Mouse (Mus musculus): ENCODE measurements around the gene Jak1.
"Not testable (repeated sequence)": the region's sequence is repeated elsewhere in the genome, so short reads cannot be mapped to it uniquely, and the experiment has no call there.

The Jak1 gene

GRCm38 (mm10) chr4:101275881-101276280 is 10.8 kb upstream of the Jak1 start:
- DNase-seq, result no peak

- DNase-seq, result no peak
Observed at GRCm38 (mm10) chr4:101270734-101271133, 5.7 kb upstream of the Jak1 start.

GRCm38 (mm10) chr4:101268506-101268905 is 3.4 kb upstream of the Jak1 start:
- DNase-seq, result not testable (repeated sequence)

- DNase-seq, result no peak
Observed at GRCm38 (mm10) chr4:101265523-101265922, 441 bp upstream of the Jak1 start.

GRCm38 (mm10) chr4:101263968-101264740 is 928 bp downstream of the Jak1 start:
- peak in 1 of 2 experiments; percentile 27 for DNase-seq

GRCm38 (mm10) chr4:101261596-101261995 is 3.5 kb downstream of the Jak1 start:
- DNase-seq, result no peak

GRCm38 (mm10) chr4:101260744-101261291 is 4.3 kb downstream of the Jak1 start:
- DNase-seq, result no peak

GRCm38 (mm10) chr4:101256526-101257210 is 8.4 kb downstream of the Jak1 start:
- no peak for DNase-seq

GRCm38 (mm10) chr4:101254606-101255349 is 10.3 kb downstream of the Jak1 start:
- no peak for DNase-seq

GRCm38 (mm10) chr4:101254015-101254414 is 11.1 kb downstream of the Jak1 start:
- peak; percentile 25 to 37 for DNase-seq

GRCm38 (mm10) chr4:101252781-101253622 is 12.1 kb downstream of the Jak1 start:
- no peak for DNase-seq

GRCm38 (mm10) chr4:101252016-101252415 is 13.1 kb downstream of the Jak1 start:
- DNase-seq, result no peak

GRCm38 (mm10) chr4:101249977-101250743 is 14.9 kb downstream of the Jak1 start:
- DNase-seq, result no peak

GRCm38 (mm10) chr4:101247355-101247754 is 17.7 kb downstream of the Jak1 start:
- no peak for DNase-seq

GRCm38 (mm10) chr4:101246569-101246968 is 18.5 kb downstream of the Jak1 start:
- DNase-seq, result no peak

GRCm38 (mm10) chr4:101244257-101245011 is 20.6 kb downstream of the Jak1 start:
- no peak for DNase-seq

- no peak for DNase-seq
Observed at GRCm38 (mm10) chr4:101240875-101241173, 24.3 kb downstream of the Jak1 start.

- no peak for DNase-seq
Observed at GRCm38 (mm10) chr4:101240163-101240874, 24.8 kb downstream of the Jak1 start.

GRCm38 (mm10) chr4:101239313-101240162 is 25.5 kb downstream of the Jak1 start:
- DNase-seq, result no peak
